Mouse (Mus musculus): ENCODE measurements around the gene Rbm28. TPM values are rescaled to one million over a fixed set of nuclear protein-coding genes. Genes with fewer than 3 reads are reported as not detected.

Gene Rbm28
- total RNA-seq (2021) = 10 to 100 TPM; 40.2 to 44.1 TPM
- long read RNA-seq, experiment 1, full-length matches to known transcripts = 11 of 21 reads
- long read RNA-seq, experiment 1, partial matches to known transcripts = 5 of 21 reads
- long read RNA-seq, experiment 1, other reads (novel, unspliced or antisense) = 5 of 21 reads
- long read RNA-seq, experiment 2, full-length matches to known transcripts = 13 of 20 reads
- long read RNA-seq, experiment 2, partial matches to known transcripts = 1 of 20 reads
- long read RNA-seq, experiment 2, other reads (novel, unspliced or antisense) = 6 of 20 reads

DNA sequence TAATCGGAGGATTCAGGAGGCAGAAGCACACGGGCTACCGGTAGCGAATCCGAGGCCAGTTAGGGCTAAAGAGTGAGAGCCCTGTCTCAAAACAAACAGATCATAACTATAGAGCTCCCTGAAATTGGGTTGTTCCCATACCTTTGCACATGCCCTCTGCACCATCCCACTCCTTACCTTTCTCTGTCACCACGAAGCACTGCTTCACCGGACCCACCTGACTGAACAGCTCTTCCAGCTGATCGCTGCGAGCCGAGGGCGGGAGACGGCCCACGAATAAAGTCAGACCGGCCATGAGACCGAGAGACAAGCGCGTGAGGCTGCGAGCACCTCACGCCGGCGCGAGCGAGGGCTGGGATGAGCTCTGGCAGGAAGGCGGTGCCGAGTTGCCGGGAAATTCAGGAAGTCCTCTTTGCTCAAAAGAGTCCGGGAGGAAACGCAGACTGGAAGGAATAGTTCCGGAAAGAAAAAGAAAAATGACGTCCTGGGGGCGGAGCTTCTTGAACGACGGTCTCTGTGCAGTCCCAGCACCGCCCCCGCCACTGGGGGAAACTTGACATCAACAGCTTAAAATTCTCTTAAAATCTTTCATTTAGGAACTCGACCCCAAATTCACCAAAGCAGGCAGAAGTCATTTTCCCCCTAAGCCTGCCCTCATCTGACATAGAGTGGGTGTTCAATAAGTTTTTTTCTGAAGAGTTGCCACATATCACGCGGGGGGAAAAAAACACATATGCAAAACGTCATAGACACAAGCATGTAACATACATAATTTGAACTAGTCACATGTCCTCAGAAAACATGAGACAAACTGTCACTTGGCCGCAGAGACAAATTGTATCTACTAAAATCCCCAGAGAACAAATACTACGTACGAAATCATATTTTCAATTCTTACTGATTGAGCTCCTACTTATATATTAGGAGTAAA lies at the start of gene Rbm28:
Gene Rbm28 (minus strand): TSS at position 693 of the 931 bp plus-strand sequence.
- DNase-seq (ENCODE audit: low spot score in 2 of 2) = peak; percentile 87 to 92

DNA sequence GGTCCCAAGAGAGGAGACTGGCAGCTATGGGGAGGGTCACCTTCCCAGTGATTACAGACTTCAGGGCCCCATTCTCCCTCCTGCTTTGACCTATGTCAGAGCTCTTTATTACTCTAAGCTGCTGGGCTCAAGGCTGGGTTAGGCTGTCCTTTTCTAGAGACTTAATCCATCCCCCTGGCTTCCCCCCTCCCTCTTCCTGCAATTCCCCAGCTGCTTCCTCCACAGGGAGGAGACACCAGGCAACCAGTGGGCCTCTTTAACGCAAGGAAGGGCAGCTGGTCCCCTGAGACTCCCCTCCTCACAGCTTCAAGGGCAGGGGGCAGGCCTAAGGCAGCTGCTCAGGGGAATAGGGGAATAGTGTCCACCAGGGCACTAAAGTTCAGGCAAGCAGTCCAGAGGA lies 49.4 kb upstream of the Rbm28 start:
- DNase-seq (ENCODE audit: low spot score in 2 of 2) = no peak

DNA sequence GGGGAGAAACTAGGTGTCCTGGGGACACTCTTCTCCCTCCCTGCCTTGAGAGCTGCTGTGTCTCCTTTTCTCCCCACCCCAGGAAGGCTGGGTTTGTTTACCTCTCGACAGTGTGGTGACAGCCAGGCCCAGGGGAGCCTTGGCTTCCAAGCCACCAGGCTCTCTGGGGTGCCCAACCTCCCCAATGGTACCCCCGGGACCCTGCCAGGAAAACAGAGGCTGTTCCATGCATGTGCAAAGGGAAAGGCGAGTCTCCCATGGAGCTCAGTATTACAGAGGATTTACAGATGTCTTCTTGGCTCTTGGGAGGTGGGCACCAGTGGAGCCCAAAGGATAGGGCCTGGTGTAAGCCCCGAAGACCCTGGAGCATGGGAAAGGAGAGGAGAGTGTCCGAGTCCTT lies 48.6 kb upstream of the Rbm28 start:
- DNase-seq (ENCODE audit: low spot score in 2 of 2) = no peak

DNA sequence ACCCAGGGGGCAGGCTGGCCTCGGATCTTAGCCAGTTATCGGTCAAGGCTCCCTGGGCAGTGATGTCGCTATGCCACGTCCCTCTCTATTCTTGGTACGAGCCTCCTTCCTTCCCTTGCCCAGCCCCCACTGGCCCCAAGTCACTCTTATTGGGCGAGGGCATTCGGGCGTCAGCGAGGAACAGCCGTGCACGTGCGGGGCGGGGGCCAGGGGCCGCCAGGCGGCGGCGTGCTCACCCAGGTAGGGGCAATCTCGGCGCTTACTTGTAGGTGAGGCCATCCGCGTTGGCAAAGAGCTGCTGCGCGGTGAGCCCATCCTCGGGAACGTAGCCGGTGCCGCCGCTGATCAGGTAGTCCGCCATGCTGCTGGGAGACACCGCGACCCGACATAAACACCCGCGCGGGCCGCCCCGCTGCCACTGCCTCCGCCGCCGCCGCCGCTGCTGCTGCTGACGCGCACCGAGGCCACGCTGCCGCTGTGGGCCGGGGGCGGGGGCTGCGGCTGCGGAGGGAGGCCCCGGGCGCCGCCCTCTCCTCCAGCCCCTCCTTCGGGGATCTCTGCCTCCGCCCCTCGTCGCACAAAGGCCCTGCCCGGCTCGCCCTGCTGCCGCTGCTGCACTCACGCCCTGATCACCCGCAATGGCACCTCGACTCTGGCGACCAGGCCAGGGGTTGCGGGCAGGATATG lies 47.1 kb upstream of the Rbm28 start:
- peak; percentile 54 to 73 for DNase-seq (ENCODE audit: low spot score in 2 of 2)

DNA sequence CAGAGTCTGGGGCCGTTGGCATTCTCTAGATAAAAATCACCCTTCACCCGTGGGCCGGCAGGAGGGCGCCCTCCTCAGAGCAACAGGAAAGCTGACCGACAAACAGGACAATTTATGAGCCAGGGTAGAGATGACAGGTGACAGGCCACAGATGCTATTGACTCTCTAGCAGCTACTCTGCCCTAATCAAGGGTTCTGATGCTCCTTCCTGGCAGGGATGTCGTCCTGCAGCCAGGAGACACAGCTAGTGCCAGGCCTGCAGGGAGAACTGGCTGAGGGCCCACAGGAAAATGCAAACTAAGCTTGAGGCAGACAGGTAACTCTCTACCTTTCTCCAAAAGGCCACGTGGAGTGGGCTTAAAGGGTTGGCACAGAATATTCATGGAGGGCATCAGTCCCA lies 46.3 kb upstream of the Rbm28 start:
- DNase-seq (ENCODE audit: low spot score in 2 of 2) = no peak

DNA sequence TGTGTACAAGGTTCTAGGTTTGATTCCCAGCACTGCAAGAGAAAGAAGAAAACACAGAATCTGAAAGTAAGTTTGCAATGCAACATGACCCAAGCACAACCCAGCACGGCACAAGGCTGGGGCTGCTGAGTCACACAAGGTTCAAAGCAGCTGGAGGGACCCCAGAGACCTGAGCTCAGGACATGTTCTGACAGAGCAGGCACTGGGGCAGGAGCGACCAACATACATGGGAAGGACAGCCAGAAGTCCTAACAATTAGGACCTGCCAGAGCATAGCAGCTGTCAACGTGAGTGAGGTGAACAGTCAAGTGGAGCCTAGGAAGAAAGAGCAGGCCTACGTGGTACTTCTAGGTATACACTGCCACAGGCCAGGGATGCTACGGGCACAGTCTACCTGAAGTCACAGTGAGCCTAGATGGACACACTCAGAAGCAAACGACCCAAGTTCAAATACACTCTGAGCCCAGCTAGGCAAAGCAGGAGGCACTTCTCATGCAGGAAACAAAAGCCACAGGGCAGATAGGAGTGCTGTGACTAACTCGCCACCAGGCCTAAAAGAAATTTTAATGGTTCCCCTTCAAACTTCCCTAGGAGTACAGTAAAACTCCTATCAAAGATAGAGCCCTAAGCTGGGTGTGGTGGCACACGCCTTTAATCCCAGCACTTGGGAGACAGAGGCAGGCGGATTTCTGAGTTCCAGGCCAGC lies 45.6 kb upstream of the Rbm28 start:
- no peak for DNase-seq (ENCODE audit: low spot score in 2 of 2)

DNA sequence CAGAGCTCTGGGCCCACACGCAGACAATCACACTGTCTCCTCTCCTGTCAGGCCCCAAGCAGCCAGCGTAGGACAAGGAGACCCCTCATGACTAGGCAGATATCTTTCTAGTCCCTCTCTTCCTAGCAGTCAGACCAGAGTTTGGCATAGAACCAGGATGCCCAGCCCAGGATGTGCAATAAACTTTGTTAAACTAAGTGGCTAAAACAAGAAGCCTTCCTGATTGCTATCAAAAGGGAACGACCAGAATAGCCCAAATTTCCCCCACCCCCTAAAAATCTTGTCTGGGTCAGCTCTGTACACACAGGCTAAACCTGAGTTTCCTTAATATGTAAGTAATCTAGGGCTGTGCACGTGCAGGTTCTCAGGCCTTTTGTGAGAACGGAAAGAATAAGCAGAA lies 43.4 kb upstream of the Rbm28 start:
- DNase-seq (ENCODE audit: low spot score in 2 of 2) = no peak

DNA sequence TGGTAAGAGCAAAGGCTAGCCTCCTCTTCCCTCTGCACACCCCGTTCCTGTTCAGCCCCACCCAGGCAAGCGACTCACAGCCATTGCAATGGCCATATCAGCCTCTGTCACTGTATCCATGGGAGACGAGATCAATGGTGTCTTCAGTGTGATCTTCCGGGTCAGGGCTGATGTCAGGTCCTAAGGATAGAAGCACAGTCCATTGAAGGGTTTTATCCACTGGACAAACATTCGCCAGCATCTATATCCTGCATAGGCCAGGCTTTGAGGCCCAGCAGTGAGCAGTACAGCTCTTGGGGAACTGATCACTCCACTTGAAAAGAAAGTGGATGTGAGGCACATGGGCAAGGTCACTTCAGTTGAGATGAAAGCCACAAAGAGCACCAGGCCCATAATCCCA lies 42.2 kb upstream of the Rbm28 start:
- DNase-seq (ENCODE audit: low spot score in 2 of 2) = no peak

DNA sequence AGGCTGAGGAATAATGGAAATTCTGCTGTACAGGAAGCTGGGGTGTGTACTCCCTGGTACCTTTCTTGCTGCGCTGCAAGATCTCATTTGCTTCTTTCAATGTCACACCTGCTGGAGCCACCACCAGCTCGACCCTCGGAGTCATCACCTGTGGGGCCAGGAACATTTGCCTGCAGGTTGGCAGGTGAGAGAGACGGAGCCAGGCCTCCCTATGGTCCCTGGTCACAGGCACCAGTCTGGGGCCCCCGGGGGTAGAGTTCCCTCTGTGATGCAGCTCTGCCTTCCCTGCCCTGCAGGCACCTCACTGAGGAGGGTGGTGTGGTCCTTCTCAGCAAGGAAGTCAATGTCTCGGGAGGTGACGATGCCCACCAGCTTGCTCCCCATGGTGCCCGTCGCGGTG lies 41.2 kb upstream of the Rbm28 start:
- DNase-seq (ENCODE audit: low spot score in 2 of 2) = no peak

DNA sequence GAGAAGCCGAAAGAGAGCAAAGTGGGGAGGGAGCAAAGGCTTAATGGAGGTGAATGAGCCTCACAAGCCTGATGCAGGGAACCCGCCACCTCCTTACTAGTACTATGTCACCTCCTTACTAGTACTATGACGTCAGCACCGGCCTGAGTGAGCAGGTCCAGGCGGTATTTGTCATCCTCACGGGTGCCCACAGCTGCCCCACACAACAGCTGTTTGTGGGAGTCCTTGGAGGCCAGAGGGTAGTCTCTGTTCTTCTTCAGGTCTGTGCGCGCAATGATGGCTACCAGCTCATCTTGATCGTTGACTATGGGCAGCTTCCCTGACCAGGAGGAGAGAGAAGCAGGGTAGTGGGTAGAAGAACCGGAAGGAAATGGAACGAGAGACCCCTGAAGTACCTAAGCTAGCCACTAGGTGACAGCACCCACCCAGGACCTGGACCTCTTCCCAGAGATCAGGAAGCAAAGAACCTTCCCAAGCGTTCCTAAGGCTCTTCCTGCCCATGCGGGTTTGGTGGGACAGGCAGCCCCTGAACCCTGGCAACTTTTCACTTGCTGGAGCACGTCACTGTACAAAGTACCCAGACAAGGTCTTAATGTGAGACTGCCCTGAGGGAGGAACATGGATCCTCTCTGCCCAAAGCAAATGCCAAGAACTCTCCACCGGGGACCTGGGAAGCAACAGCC lies 40.3 kb upstream of the Rbm28 start:
- no peak for DNase-seq (ENCODE audit: low spot score in 2 of 2)

DNA sequence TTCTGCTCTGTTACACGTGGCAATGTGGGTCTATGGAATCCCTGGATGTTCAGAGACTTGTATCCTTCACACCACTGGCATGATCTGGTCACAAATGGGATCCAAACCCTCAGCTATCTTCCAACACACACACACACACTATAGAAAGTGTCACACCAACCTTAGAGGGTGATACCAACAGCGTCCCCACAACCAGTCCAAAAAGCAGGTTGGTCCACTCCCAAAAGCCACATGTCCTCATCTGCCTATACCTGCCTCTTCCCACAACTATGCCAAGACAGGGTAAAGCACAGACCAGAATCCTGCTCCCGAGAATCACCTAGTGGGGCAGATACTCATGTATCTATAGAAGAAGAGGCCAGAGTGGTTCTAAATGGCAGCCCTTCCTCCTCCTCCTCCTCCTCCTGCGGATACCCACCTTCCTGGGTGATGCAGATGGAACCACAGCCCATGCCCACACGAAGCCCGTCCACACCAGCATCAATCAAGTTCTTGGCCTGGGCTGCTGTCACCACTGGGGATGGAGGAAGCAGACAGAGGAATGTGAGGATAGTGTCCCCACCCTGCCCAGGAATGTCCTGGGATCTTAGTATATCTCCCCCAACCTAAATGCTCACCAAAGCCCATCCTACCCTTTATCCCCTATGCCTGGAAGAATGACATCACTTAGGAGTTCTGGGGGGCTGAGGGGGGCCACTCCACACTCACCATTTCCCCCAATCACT lies 39.2 kb upstream of the Rbm28 start:
- DNase-seq (ENCODE audit: low spot score in 2 of 2) = no peak

DNA sequence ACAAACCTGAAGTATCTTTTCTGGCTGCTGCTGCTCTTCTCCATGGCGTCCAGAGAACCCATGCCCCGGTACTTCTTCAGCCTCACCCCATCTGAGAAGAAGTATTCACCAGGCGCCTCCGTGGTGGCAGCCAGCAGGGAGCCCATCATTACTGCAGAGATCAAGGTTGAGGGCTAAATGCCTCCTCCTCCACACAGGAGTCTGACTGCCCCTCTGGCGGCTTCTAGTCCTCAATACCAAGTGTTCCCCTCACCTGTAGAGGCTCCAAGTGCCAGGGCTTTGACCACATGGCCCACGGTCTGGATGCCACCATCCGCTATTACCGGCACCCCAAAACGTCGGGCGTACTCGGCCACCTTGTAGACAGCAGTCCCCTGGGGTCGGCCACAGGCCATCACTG lies 38.3 kb upstream of the Rbm28 start:
- no peak for DNase-seq (ENCODE audit: low spot score in 2 of 2)

DNA sequence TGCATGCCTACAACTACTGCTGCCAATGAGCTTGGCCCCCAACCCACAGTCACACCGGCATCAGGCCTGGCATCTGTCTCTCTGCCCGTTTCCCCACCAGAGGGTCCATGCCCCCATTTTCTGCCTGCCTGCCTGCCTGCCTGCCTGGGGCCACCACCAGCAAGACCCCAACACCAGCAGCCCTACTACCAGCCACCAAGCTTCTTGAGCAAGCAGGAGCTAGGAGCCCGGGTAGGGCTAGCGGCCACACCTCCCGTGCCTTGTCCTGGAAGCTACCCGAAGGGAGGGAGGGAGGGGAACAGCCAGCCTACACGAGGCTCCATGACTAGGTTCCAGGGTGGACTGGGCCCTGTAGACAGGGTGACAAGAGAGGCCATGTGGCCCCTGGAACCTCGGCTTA lies 37.2 kb upstream of the Rbm28 start:
- no peak for DNase-seq (ENCODE audit: low spot score in 2 of 2)

DNA sequence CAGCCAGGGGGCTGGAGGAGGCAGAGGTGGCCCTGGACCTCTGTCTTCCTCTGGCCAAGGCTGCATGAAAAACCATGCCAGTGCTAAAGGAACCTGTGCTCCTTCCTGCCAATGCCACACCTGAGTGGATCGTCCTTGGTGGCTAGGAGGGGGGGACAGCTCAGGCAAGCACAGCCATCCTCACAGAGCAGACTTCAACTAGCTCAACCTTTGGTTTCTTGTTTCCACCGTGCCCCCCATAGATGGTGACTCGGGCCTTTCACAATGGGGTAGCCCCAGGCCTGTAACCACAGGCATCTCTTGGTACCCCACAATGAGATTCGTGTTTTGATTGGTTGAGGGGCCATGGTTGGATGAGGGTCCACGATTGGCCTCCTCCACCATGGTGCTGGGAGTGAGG lies 36.5 kb upstream of the Rbm28 start:
- DNase-seq (ENCODE audit: low spot score in 2 of 2) = no peak

DNA sequence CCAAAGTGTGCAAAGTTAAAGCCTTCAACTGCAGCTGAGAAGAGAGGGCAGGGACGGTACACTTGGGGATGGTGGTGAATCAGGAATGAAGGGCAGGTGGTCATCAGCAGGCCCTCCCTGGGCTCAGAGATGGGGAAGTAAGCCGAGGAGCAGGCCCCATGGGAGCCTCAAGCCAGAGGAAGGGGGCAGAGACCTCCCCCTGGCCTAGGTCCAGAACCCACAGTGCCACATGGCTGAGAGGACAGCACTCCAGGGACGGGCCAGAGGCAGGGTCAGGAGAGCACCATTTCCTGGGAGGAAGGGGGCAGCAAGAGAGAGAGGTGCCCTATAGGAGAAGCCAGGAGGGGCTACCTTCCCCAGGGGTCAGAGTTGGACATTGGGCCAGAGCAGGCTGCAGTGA lies 35.7 kb upstream of the Rbm28 start:
- DNase-seq (ENCODE audit: low spot score in 2 of 2) = no peak

DNA sequence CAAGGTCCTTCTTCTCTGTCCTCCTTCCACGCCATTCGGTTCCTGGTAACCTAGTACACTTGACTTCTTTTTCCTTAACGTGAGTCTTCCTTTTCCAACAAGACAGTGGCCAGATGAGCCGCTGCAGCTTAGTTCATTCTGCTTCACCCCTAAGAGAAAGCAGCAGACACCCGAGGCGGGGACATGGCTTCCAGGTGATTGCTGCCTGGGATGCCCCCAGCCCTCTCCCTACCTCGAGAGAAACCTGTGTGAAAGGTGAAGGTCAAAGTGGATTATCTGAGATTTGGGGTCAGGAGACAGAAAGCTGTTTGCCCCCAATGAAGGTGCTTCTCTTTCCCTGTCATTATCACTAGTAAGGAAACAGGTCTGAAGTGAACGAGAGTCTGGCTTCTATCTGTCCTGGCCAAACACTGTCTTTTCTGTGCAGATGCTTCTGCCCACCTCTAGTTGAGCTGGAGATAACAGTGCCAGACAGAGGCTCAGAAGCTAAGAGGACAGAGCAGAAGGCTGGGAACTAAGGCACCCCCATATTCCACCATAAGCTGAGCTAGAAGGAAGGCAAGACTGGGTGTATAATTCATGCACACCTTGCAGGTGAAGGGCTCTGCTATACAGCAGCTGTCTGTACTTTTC lies 34.5 kb upstream of the Rbm28 start:
- DNase-seq (ENCODE audit: low spot score in 2 of 2) = no peak

DNA sequence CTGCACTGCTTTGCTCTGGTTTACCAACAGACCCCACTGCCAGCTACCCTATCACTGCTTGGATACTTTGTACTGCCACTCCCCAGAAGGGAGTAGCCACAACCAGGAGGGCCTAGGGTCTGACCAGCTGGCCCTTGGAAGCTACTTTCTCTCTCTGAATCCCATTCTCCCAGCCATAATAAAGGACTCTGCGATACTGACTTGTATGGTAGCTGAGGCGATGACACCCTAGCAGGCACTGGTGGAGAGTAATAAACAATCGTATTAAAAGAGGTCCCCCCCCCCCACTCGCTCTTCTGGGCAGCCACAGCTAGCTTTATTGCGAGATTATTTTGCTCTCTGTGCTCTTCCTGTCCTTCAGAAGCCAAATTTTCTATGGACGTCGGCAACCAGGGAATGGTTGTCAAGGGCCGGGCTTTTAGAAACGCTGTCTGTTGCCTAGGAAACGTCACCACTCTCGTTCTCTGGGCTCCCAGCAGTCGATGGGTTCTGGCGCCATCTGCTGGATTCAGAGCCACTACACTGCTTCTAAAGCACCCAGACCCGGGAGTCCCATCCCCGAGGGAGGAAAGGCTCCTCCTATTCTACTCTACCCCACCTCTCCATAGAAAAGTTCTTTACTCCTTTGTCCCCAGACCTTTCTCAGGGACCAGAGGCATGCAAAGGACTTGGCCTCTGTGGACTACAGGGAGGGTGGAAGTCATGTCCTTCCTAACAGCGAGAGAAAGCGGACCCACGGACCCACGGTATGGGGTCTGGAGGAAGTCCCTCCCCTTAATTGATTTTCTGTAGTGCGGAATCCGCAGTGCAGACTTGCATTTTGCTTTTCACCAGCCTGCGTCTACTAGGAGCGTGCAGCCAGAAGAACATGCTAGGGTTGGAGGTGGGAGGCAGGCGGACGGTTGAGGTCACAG lies 33.8 kb upstream of the Rbm28 start:
- peak; percentile 93 to 95 for DNase-seq (ENCODE audit: low spot score in 2 of 2)

DNA sequence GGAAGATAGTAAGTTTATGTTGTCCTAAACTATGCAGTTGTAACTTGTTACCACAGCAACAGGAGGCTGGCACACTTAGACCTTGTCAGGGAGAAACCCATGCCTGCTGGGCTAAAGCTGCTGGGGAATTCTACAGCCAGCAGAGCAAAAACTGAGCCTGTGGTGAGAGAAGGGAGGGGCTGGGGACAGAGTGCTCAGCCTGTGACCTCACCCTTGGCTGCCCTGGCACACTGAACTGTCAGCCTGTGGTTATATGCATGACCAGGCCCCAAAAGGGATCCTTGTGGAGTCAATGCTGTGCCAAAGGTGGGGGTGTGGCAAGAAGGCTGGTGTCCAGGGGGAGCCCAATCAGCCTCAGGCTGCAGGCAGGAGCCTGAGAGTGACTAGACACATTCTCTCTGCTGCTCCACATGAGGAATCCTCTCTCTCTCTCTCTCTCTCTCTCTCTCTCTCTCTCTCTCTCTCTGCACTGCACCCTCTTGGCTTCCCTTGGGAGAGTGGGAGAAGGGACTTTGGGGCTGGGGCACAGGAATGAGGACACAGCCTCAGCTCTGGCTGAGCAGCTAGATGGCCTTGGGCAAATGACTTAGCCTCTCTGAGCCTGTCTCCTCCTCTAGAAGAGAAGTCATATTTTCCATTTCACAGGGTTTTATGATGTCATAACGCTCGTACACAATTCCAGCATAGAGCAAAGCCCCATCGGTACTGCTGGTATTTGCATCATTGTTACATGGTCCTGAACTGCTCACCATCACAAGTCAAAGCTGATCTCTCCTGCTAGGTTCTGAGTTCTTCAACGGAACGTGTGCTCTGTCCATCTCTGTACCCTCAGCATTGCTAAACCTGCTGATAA lies 31.3 kb upstream of the Rbm28 start:
- no peak for DNase-seq (ENCODE audit: low spot score in 2 of 2)

Data from left cerebral cortex, adult 18-20 months (tissue).